Mouse (Mus musculus) forebrain, embryonic 13.5 days (tissue): ENCODE results near the gene Srxn1. TPM values are rescaled to one million over a fixed set of nuclear protein-coding genes. Genes with fewer than 3 reads are reported as not detected.
"Not testable (repeated sequence)": the region's sequence is repeated elsewhere in the genome, so short reads cannot be mapped to it uniquely, and the experiment has no call there.

ENCODE experiments used
- ATAC-seq: fragments of 200-750 bp; cut with Nextera tagmentation; 2 replicates; pipeline ENCODE4 v1.8.0; 2017
- H3K27ac ChIP-seq: fragments of 300-500 bp; sonication (generic); 2 replicates; pipeline ENCODE4 v1.5.1; 2015; ENCODE audit warnings: inconsistent platforms, mild to moderate bottlenecking, moderate library complexity
- H3K27me3 ChIP-seq: fragments of 300-500 bp; sonication (generic); 2 replicates; pipeline ENCODE4 v1.6.1; 2015; ENCODE audit warnings: mild to moderate bottlenecking, inconsistent platforms
- H3K36me3 ChIP-seq: fragments of 300-500 bp; sonication (generic); 2 replicates; pipeline ENCODE4 v1.6.1; 2015; ENCODE audit warnings: mild to moderate bottlenecking, inconsistent platforms; ENCODE audit not compliant: poor library complexity, severe bottlenecking
- H3K4me1 ChIP-seq: fragments of 300-500 bp; sonication (generic); 2 replicates; pipeline ENCODE4 v1.6.1; 2015; ENCODE audit warnings: inconsistent platforms
- H3K4me2 ChIP-seq: fragments of 300-500 bp; sonication (generic); 2 replicates; pipeline ENCODE4 v1.6.1; 2015; ENCODE audit warnings: inconsistent platforms, mild to moderate bottlenecking, moderate library complexity
- H3K4me3 ChIP-seq: fragments of 300-500 bp; sonication (generic); 2 replicates; pipeline ENCODE4 v1.5.1; 2015; ENCODE audit warnings: mild to moderate bottlenecking, inconsistent platforms
- H3K9ac ChIP-seq: fragments of 300-500 bp; sonication (generic); 2 replicates; pipeline ENCODE4 v1.6.1; 2015; ENCODE audit warnings: mild to moderate bottlenecking, inconsistent platforms
- H3K9me3 ChIP-seq: fragments of 300-500 bp; sonication (generic); replicated peaks from 2 replicates; pipeline ENCODE4 v1.6.1; 2016; ENCODE audit warnings: inconsistent platforms
- WGBS: fragments of 180-500 bp; shearing (Covaris S2); methylation state at CpG from one replicate; pipeline ENCODE4 v1.1.7; 2015; 5-methylcytosine and 5-hydroxymethylcytosine counted together
- polyA plus RNA-seq: library from polyadenylated mRNA; unstranded; fragments of >200 nt; fragmentation: Nextera tagmentation; extraction: Ambion mirVana; gene quantifications from 2 replicates; pipeline ENCODE4 v1.2.1, GENCODE M21; 2015

The Srxn1 gene
- polyA plus RNA-seq, result 10.3 and 10.7 TPM in 2 replicates

- peak within 1 kb of the TSS; percentile 90 for H3K4me2 ChIP-seq
- no peak within 1 kb of the TSS for H3K27ac ChIP-seq
- ATAC-seq, result peak; percentile 87
- H3K4me3 ChIP-seq, result peak within 1 kb of the TSS; percentile 64
- peak within 1 kb of the TSS; percentile 84 for H3K9ac ChIP-seq
- WGBS, result under 1% methylated on average over 82 of the region's 84 CpGs
- H3K4me1 ChIP-seq, result peaks cover 24% of the 10 kb centered on the region
- no peaks in the 10 kb centered on the region for H3K36me3 ChIP-seq
- peaks cover 2% of the 10 kb centered on the region; the same call in 1 of the 2 replicates for H3K27me3 ChIP-seq
- no peaks in the 10 kb centered on the region for H3K9me3 ChIP-seq
Measured at GRCm38 (mm10) chr2:152105318-152106224, at the start of gene Srxn1. Srxn1 (plus strand) TSS chr2:152105516.

- Histone ChIP-seq H3K4me1 (peaks cover 42% of the 10 kb centered on the region), H3K4me2 (no peak overlapping the region), H3K9me3 (no peaks in the 10 kb centered on the region), H3K4me3 (no peak overlapping the region), H3K36me3 (no peaks in the 10 kb centered on the region), H3K27me3 (peaks cover 46% of the 10 kb centered on the region), H3K9ac (no peak overlapping the region), H3K27ac (no peak overlapping the region)
- ATAC-seq, result peak; percentile 50
- WGBS, result 60% methylated on average over 22 of the region's 22 CpGs
Measured at GRCm38 (mm10) chr2:152056368-152057251, 48.7 kb upstream of the Srxn1 start.

- peaks cover 40% of the 10 kb centered on the region for H3K27me3 ChIP-seq
- no peak overlapping the region for H3K9ac ChIP-seq
- no peak for ATAC-seq
- no peaks in the 10 kb centered on the region for H3K9me3 ChIP-seq
- 73% methylated on average over 9 of the region's 9 CpGs for WGBS
- H3K4me2 ChIP-seq, result no peak overlapping the region
- no peaks in the 10 kb centered on the region for H3K36me3 ChIP-seq
- no peak overlapping the region for H3K27ac ChIP-seq
- H3K4me1 ChIP-seq, result peaks cover 36% of the 10 kb centered on the region
- no peak overlapping the region for H3K4me3 ChIP-seq
Measured at GRCm38 (mm10) chr2:152057252-152057563, 48.1 kb upstream of the Srxn1 start.

- not testable (repeated sequence) for H3K9ac ChIP-seq, H3K9me3 ChIP-seq, H3K36me3 ChIP-seq, H3K27ac ChIP-seq, H3K27me3 ChIP-seq, H3K4me2 ChIP-seq, ATAC-seq, H3K4me3 ChIP-seq
- 88% methylated on average over 3 of the region's 3 CpGs for WGBS
- H3K4me1 ChIP-seq, result peaks cover 12% of the 10 kb centered on the region
Measured at GRCm38 (mm10) chr2:152062817-152063216, 42.5 kb upstream of the Srxn1 start.

GRCm38 (mm10) chr2:152068660-152069433 lies 36.5 kb upstream of the Srxn1 start:
- 12% methylated on average over 11 of the region's 11 CpGs for WGBS
- ATAC-seq, result peak; percentile 96
- peak overlapping the region; percentile 90 for H3K27ac ChIP-seq
- H3K4me2 ChIP-seq, result peak overlapping the region; percentile 22
- peaks cover 21% of the 10 kb centered on the region for H3K4me1 ChIP-seq
- H3K27me3 ChIP-seq, result no peaks in the 10 kb centered on the region
- H3K4me3 ChIP-seq, result no peak overlapping the region
- H3K36me3 ChIP-seq, result no peaks in the 10 kb centered on the region
- peak overlapping the region; percentile 28 for H3K9ac ChIP-seq
- no peaks in the 10 kb centered on the region for H3K9me3 ChIP-seq

- Histone ChIP-seq H3K9me3 (no peaks in the 10 kb centered on the region), H3K27ac (peak overlapping the region; percentile 90), H3K4me3 (no peak overlapping the region), H3K27me3 (no peaks in the 10 kb centered on the region), H3K4me1 (peaks cover 21% of the 10 kb centered on the region), H3K4me2 (peak overlapping the region; percentile 22; the same call in 1 of the 2 replicates), H3K9ac (peak overlapping the region; percentile 28; the same call in 1 of the 2 replicates), H3K36me3 (no peaks in the 10 kb centered on the region)
- WGBS, result 23% methylated on average over 9 of the region's 9 CpGs
- ATAC-seq, result peak; percentile 59
Measured at GRCm38 (mm10) chr2:152069434-152069786, 35.9 kb upstream of the Srxn1 start.

GRCm38 (mm10) chr2:152069941-152070340 lies 35.4 kb upstream of the Srxn1 start:
- no peak for ATAC-seq
- Histone ChIP-seq H3K4me2 (no peak overlapping the region), H3K27ac (peak overlapping the region; percentile 90)

GRCm38 (mm10) chr2:152074521-152074920 lies 30.8 kb upstream of the Srxn1 start:
- Histone ChIP-seq H3K4me1 (peaks cover 29% of the 10 kb centered on the region), H3K27me3 (peaks cover 14% of the 10 kb centered on the region; the same call in 1 of the 2 replicates), H3K9me3 (no peaks in the 10 kb centered on the region), H3K4me3 (no peak overlapping the region), H3K4me2 (no peak overlapping the region), H3K36me3 (no peaks in the 10 kb centered on the region), H3K9ac (no peak overlapping the region), H3K27ac (no peak overlapping the region)
- ATAC-seq, result no peak
- WGBS, result 84% methylated on average over 2 of the region's 2 CpGs

More at GRCm38 (mm10) chr2:152069941-152070340, 35.4 kb upstream of the Srxn1 start:
- no peaks in the 10 kb centered on the region for H3K27me3 ChIP-seq
- no peak overlapping the region for H3K4me3 ChIP-seq
- no peaks in the 10 kb centered on the region for H3K36me3 ChIP-seq
- peaks cover 21% of the 10 kb centered on the region for H3K4me1 ChIP-seq
- H3K9ac ChIP-seq, result no peak overlapping the region
- 71% methylated on average over 2 of the region's 2 CpGs for WGBS
- no peaks in the 10 kb centered on the region for H3K9me3 ChIP-seq

GRCm38 (mm10) chr2:152075294-152075889 lies 29.9 kb upstream of the Srxn1 start:
- Histone ChIP-seq H3K27me3 (peaks cover 15% of the 10 kb centered on the region; the same call in 1 of the 2 replicates), H3K9me3 (no peaks in the 10 kb centered on the region), H3K4me2 (no peak overlapping the region), H3K27ac (no peak overlapping the region), H3K9ac (no peak overlapping the region), H3K4me1 (peaks cover 28% of the 10 kb centered on the region), H3K4me3 (no peak overlapping the region), H3K36me3 (no peaks in the 10 kb centered on the region)
- ATAC-seq, result no peak
- 64% methylated on average over 9 of the region's 9 CpGs for WGBS

GRCm38 (mm10) chr2:152077337-152077736 lies 28.0 kb upstream of the Srxn1 start:
- Histone ChIP-seq H3K4me2 (no peak overlapping the region), H3K9ac (peak overlapping the region; percentile 26; the same call in 1 of the 2 replicates), H3K9me3 (no peaks in the 10 kb centered on the region), H3K27me3 (peaks cover 15% of the 10 kb centered on the region; the same call in 1 of the 2 replicates), H3K4me1 (peaks cover 36% of the 10 kb centered on the region), H3K27ac (no peak overlapping the region), H3K4me3 (no peak overlapping the region), H3K36me3 (no peaks in the 10 kb centered on the region)
- 64% methylated on average over 3 of the region's 3 CpGs for WGBS
- ATAC-seq, result no peak
